8 mouse cellular contexts compared by ENCODE assay signal in genomic region chr10:112801560-112801959, GRCm38 (mm10).
DNase-seq lines count a peak whose midpoint lies in the region; ATAC-seq and TF ChIP-seq lines count a peak whose summit lies in the region.

No protein-coding gene starts in this region.

- H3K4me1 ChIP-seq in forebrain, postnatal 0 days (ENCODE audit: insufficient read depth) = no peaks in the 10 kb centered on the region

- no peak overlapping the region for H3K27ac ChIP-seq in forebrain, postnatal 0 days (ENCODE audit: low read depth, low read length)

- no peaks in the 10 kb centered on the region for H3K79me3 ChIP-seq in C2C12 (ENCODE audit: low read depth)

- H3K36me3 ChIP-seq in C2C12 (ENCODE audit: control insufficient read depth, insufficient read depth) = no peaks in the 10 kb centered on the region
- H3K36me3 ChIP-seq in forebrain, postnatal 0 days (ENCODE audit: insufficient read depth) = no peaks in the 10 kb centered on the region

- no peaks in the 10 kb centered on the region for H3K9me3 ChIP-seq in forebrain, postnatal 0 days (ENCODE audit: low read length)

- peak; percentile 8 for DNase-seq in gastrocnemius, adult 18-20 months (ENCODE audit: low spot score)
- DNase-seq in gastrocnemius, postnatal 14 days = no peak
- DNase-seq in c-Kit-positive CD71-positive TER-119-positive erythroid progenitor cells, embryonic 14.5 days (ENCODE audit: low spot score) = peak; percentile 44
- peak; percentile 87 for DNase-seq in forebrain, postnatal 0 days
- peak; percentile 15 to 43 for DNase-seq in kidney, postnatal 36 days
- peak; percentile 13 for DNase-seq in lung, postnatal 25 days (ENCODE audit: low spot score)
- DNase-seq in right cerebral cortex, postnatal 4 days = peak; percentile 39

- TF ChIP-seq CTCF in C2C12 (IDR thresholded peaks at IDR 0.05; ENCODE audit: control insufficient read depth, insufficient read depth, insufficient read length) = peak; percentile 72
- peak; percentile 91 for TF ChIP-seq CTCF in forebrain, postnatal 0 days (IDR thresholded peaks at IDR 0.05; ENCODE audit: low read depth)

- intact Hi-C loops in gastrocnemius, postnatal 14 days (cut with DNase I; ENCODE audit: low total_unique reads) = no loop called here

- no peaks in the 10 kb centered on the region for H3K27me3 ChIP-seq in C2C12 (ENCODE audit: control insufficient read depth, insufficient read depth, insufficient read length)
- no peaks in the 10 kb centered on the region for H3K27me3 ChIP-seq in forebrain, postnatal 0 days (ENCODE audit: insufficient read depth, low read length)

- no peak overlapping the region for H3ac ChIP-seq in C2C12 (ENCODE audit: control insufficient read depth, insufficient read length, low read depth)

- 4% methylated on average over 5 of the region's 5 CpGs for WGBS in forebrain, postnatal 0 days

- no peaks in the 10 kb centered on the region for H3K79me2 ChIP-seq in C2C12 (ENCODE audit: control insufficient read depth, insufficient read depth)

- ATAC-seq in forebrain, postnatal 0 days = peak; percentile 80; the same call in 1 of the 2 replicates

- H3K4me3 ChIP-seq in C2C12 (ENCODE audit: insufficient read depth, poor library complexity, severe bottlenecking) = no peak overlapping the region
- H3K4me3 ChIP-seq in forebrain, postnatal 0 days (ENCODE audit: low read depth, low read length) = no peak overlapping the region

- H3K4me2 ChIP-seq in forebrain, postnatal 0 days (ENCODE audit: low read depth) = no peak overlapping the region

- H3K9ac ChIP-seq in forebrain, postnatal 0 days = no peak overlapping the region

TF ChIP-seq in C2C12, 6 proteins besides CTCF, POLR2A, EP300 and RAD21:
- TF ChIP-seq FOSL1 (IDR thresholded peaks at IDR 0.05; ENCODE audit: insufficient read depth, low read length, poor library complexity, severe bottlenecking) (no peak), MYOG (IDR thresholded peaks at IDR 0.05; ENCODE audit: control insufficient read depth, extremely low read depth, insufficient read length) (no peak), MAX (IDR thresholded peaks at IDR 0.05) (no peak), CEBPB (IDR thresholded peaks at IDR 0.05; ENCODE audit: low read depth) (no peak), USF1 (IDR thresholded peaks at IDR 0.05; ENCODE audit: low read depth) (no peak), MYOD1 (IDR thresholded peaks at IDR 0.05; ENCODE audit: control insufficient read depth, insufficient read length, low read depth) (no peak)
